Mouse (Mus musculus) hindbrain, embryonic 12.5 days (tissue): ENCODE measurements around the gene Parp16. TPM values are rescaled to one million over a fixed set of nuclear protein-coding genes. Genes with fewer than 3 reads are reported as not detected.
A peak's percentile ranks its signal among the peaks of the same experiment; 100 is the strongest.
"Not testable (repeated sequence)": the region's sequence is repeated elsewhere in the genome, so short reads cannot be mapped to it uniquely, and the experiment has no call there.

Experiments
- ATAC-seq: fragments of 200-750 bp; cut with Nextera tagmentation; 2 replicates; pipeline ENCODE4 v1.8.0; 2017; ENCODE audit warnings: moderate TSS enrichment; ENCODE audit not compliant: low FRiP score
- H3K27ac ChIP-seq: fragments of 300-500 bp; sonication (generic); 2 replicates; pipeline ENCODE4 v1.5.1; 2016; ENCODE audit warnings: mild to moderate bottlenecking
- H3K27me3 ChIP-seq: fragments of 300-500 bp; sonication (generic); 2 replicates; pipeline ENCODE4 v1.6.1; 2016; ENCODE audit warnings: mild to moderate bottlenecking
- H3K36me3 ChIP-seq: fragments of 300-500 bp; sonication (generic); 2 replicates; pipeline ENCODE4 v1.6.1; 2016; ENCODE audit warnings: mild to moderate bottlenecking
- H3K4me1 ChIP-seq: fragments of 300-500 bp; sonication (generic); 2 replicates; pipeline ENCODE4 v1.6.1; 2016
- H3K4me2 ChIP-seq: fragments of 300-500 bp; sonication (generic); replicated peaks from 2 replicates; pipeline ENCODE4 v1.6.1; 2016; ENCODE audit warnings: mild to moderate bottlenecking
- H3K4me3 ChIP-seq: fragments of 300-500 bp; sonication (generic); 2 replicates; pipeline ENCODE4 v1.5.1; 2016; ENCODE audit warnings: mild to moderate bottlenecking
- H3K9ac ChIP-seq: fragments of 300-500 bp; sonication (generic); 2 replicates; pipeline ENCODE4 v1.6.1; 2016; ENCODE audit warnings: mild to moderate bottlenecking, moderate library complexity
- H3K9me3 ChIP-seq: fragments of 300-500 bp; sonication (generic); replicated peaks from 2 replicates; pipeline ENCODE4 v1.6.1; 2016; ENCODE audit warnings: mild to moderate bottlenecking
- WGBS: fragments of 180-500 bp; shearing (Covaris S2); methylation state at CpG from one replicate; pipeline ENCODE4 v1.1.7; 2016; 5-methylcytosine and 5-hydroxymethylcytosine counted together
- polyA plus RNA-seq: library from polyadenylated mRNA; unstranded; fragments of >200 nt; fragmentation: Nextera tagmentation; extraction: Ambion mirVana; gene quantifications from 2 replicates; pipeline ENCODE4 v1.2.1, GENCODE M21; 2016

The Parp16 gene
- polyA plus RNA-seq, 1 experiment from 2014 or later = 5.8 TPM

DNA sequence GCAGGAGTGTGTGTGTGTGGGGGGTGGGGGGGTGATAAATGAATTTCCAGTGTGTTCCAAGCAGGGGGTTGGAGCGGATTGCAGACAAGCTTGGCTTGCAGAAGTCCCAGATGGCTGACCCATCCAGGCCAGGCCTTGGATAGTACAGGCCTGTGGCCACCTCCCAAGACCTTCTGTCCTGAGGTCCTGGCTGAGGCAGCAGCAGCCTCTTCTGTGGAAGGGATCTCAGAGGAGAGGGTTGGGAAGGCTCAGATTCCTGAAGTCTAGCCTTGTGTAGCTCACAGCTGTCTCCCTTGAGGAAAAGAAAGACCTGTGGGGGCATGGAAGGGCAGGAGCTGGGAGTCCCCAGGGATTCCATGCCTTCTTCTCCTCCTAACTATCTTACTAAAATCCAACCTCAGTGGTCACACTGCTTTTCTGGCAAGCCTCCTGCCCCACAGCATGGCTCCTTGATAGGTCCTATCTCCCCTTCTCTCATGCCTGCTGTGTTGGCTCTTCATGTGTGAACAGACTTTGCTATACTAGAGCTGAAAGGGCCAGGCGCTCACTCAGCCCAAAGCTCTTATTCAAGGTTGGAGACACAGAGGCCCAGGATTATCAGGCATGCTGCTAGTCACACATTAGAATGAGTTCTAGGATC is 66.6 kb downstream of the Parp16 start:
- Histone ChIP-seq H3K27me3 (0 out of 2 replicates have a peak, but pooled peaks cover 2% of the 10 kb centered on the region), H3K36me3 (no peaks in the 10 kb centered on the region), H3K9ac (no peak overlapping the region), H3K4me2 (no peak overlapping the region), H3K27ac (no peak overlapping the region), H3K9me3 (no peaks in the 10 kb centered on the region), H3K4me3 (no peak overlapping the region), H3K4me1 (0 out of 2 replicates have a peak, but pooled peaks cover 8% of the 10 kb centered on the region)
- ATAC-seq = no peak
- WGBS = 95% methylated on average over 2 of the region's 2 CpGs

DNA sequence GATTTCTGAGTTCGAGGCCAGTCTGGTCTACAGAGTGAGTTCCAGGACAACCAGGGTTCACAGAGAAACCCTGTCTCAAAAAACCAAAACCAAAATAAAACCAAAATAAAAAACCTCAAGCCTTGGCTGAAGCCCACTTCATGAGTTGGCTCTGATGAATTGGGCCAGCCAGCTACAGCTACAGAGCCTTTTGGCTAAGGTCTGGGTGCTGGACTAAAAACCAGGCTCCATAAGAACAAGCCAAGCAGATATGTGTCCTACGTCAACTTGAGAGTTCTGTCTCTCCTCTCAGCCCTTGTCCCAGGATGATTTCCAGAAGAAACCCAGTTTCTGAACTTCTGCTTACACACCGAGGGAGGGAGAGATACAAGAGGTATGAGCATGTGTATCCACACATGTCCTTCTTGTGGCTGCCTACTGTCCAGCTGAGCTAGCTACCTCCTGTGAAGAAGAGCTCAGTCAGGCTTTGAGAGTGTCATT is 67.5 kb downstream of the Parp16 start:
- Histone ChIP-seq H3K27ac (no peak overlapping the region), H3K4me3 (no peak overlapping the region), H3K9ac (no peak overlapping the region), H3K36me3 (no peaks in the 10 kb centered on the region), H3K4me2 (no peak overlapping the region), H3K9me3 (no peaks in the 10 kb centered on the region), H3K27me3 (0 out of 2 replicates have a peak, but pooled peaks cover 2% of the 10 kb centered on the region), H3K4me1 (peaks cover 10% of the 10 kb centered on the region)
- whole genome bisulfite sequencing = 90% methylated on average over 3 of the region's 3 CpGs
- no peak for ATAC-seq

DNA sequence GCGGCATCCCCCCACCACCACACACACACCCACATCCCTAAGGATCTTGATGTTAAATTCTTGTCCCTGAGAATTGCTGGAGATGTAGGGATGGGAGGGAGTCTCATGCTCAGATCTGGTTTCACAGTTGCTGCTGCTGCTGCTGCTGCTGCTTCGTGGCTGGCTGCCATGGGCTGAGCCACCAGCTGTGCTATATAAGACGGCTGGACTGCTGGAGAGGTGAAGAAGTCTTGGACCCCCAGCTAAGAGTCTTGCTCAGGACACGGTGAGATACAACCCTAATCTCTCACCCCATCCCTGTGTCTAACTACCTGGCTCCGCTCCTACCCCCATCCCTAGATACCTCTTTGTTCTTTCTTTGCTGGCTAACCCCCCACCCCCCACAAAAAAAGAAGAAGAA is 69.8 kb downstream of the Parp16 start, which contains the start of gene Cilp:
Gene Cilp, plus strand, starts transcription at position 222 of the 400 bp plus-strand sequence.
- H3K9ac ChIP-seq = no peak within 1 kb of the TSS
- H3K4me3 ChIP-seq = no peak within 1 kb of the TSS
- H3K4me2 ChIP-seq = no peak within 1 kb of the TSS
- no peaks in the 10 kb centered on the region for H3K9me3 ChIP-seq
- no peak for ATAC-seq
- 54% methylated on average over 5 of the region's 5 CpGs for WGBS
- peaks cover 19% of the 10 kb centered on the region for H3K4me1 ChIP-seq
- H3K27me3 ChIP-seq = no peaks in the 10 kb centered on the region; the same call in 1 of the 2 replicates
- no peaks in the 10 kb centered on the region for H3K36me3 ChIP-seq
- H3K27ac ChIP-seq = no peak within 1 kb of the TSS

DNA sequence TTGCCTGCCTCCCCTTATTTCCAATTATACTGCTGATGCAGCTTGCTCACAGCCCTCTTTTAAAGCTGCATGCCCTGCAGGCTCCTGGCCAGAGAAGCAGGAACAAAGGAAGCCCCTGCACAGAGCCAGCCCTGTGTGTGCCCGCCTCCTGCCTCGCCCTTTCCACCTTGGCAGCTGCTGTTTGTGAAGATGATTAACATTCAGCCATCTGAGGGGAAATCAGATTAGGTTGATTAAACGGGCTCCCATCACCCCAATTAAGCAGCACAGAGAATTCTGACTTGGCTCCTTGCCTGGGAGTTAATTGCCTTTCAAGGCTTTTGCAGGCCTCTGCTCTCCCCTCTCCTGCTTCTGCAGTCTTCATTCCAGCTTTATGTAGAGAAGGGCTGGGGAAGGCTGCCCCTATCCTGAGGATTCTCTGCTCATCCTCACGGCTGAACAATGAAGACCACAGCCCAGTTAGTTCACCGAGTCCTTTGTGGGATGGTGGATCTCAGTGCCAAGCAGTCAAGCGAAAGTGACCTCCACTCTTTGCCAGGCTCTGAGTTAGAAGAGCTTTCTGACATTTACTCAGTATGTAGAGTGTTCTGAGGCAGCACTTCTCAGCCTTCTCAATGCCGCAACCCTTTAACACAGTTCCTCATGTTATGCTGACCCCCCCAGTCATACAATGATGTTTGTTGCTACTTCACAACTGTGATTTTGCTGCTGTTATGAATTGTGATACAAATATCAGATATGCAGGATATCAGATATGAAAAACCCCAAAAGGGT is 72.8 kb downstream of the Parp16 start:
- Histone ChIP-seq H3K4me2 (no peak overlapping the region), H3K27me3 (no peaks in the 10 kb centered on the region; the same call in 1 of the 2 replicates), H3K27ac (peak overlapping the region; percentile 83), H3K36me3 (no peaks in the 10 kb centered on the region), H3K9ac (no peak overlapping the region; the same call in 1 of the 2 replicates), H3K9me3 (no peaks in the 10 kb centered on the region), H3K4me3 (no peak overlapping the region), H3K4me1 (peaks cover 19% of the 10 kb centered on the region)
- ATAC-seq = peak; percentile 95
- WGBS = 35% methylated on average over 7 of the region's 7 CpGs

DNA sequence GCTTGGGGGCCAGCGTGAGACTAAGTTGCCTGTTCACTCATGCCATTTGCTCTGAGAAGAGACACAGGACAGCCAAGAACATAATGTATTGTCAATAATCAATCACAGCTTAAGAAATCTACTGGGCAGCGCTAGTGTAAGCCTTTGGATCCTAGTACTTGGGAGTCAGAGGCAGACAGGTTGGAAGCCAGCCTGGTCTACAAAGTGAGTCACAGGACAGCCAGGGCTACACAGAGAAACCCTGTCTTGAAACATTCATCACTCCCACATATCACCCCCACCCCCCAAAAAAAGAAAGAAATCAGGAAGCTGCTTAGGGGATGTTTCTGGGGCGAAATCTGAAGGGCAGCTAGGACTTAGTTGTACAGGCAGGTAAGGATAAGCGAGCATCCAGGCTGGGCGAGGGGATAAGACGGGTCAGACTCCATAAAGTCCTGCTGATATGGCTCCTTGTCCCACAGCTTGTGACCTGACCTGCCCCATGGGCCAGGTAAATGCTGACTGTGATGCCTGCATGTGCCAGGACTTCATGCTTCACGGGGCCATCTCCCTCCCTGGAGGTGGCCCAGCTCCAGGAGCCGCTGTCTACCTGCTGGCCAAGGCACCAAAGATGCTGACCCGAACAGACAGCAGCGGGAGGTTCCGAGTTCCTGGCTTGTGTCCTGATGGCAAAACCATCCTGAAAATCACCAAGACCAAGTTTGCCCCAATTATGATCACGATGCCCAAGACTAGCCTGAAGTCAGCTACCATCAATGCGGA is 78.1 kb downstream of the Parp16 start:
- Histone ChIP-seq H3K4me2 (no peak overlapping the region), H3K36me3 (no peaks in the 10 kb centered on the region), H3K27me3 (no peaks in the 10 kb centered on the region; the same call in 1 of the 2 replicates), H3K27ac (no peak overlapping the region), H3K4me1 (peaks cover 4% of the 10 kb centered on the region), H3K9ac (no peak overlapping the region), H3K9me3 (no peaks in the 10 kb centered on the region), H3K4me3 (no peak overlapping the region)
- ATAC-seq = no peak
- WGBS = 90% methylated on average over 13 of the region's 13 CpGs

DNA sequence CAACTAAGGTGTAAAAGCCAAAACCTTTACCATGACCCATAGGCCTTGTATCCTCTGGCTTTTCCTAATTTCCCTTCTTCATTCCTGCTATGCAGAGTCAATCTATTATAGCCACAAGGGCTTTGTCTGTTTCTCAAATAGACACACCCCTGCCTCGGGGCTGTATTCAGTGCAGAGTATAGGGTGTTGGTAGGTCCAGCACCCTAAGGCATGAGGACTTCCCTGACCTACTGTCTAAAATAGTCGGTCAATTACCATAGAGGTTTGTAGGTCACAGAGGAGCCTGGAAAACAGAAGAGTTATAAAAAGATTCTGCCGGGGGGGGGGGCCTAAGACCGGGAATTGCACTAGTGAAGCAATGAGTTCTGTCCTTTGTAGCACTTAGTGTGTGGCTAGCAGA is 78.7 kb downstream of the Parp16 start:
- H3K9me3 ChIP-seq = no peaks in the 10 kb centered on the region
- H3K9ac ChIP-seq = no peak overlapping the region
- H3K36me3 ChIP-seq = no peaks in the 10 kb centered on the region
- H3K27ac ChIP-seq = no peak overlapping the region
- no peak for ATAC-seq
- no peak overlapping the region for H3K4me2 ChIP-seq
- H3K4me1 ChIP-seq = no peaks in the 10 kb centered on the region
- no peaks in the 10 kb centered on the region; the same call in 1 of the 2 replicates for H3K27me3 ChIP-seq
- 79% methylated on average over 4 of the region's 4 CpGs for WGBS
- H3K4me3 ChIP-seq = no peak overlapping the region

DNA sequence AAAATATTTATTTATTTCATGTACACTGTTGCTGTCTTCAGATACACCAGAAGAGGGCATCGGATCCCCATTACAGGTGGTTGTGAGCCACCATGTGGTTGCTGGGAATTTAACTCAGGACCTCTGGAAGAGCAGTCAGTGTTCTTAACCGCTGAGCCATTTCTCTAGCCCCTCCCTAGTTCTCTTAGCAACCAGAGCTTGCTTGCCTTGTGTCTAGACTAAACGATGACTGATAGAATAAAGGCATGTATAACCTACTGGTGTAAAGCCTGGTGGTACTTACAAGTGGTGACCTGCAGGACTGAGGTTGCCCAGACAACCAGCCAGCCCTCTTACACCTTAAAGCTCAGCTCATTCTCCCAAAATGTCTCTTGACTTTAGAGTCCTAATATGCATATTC is 79.7 kb downstream of the Parp16 start:
- not testable (repeated sequence) for H3K4me1 ChIP-seq, H3K36me3 ChIP-seq, H3K27ac ChIP-seq, H3K4me2 ChIP-seq, H3K9ac ChIP-seq, H3K27me3 ChIP-seq, ATAC-seq, H3K4me3 ChIP-seq, H3K9me3 ChIP-seq
- WGBS = 76% methylated on average over 3 of the region's 3 CpGs

DNA sequence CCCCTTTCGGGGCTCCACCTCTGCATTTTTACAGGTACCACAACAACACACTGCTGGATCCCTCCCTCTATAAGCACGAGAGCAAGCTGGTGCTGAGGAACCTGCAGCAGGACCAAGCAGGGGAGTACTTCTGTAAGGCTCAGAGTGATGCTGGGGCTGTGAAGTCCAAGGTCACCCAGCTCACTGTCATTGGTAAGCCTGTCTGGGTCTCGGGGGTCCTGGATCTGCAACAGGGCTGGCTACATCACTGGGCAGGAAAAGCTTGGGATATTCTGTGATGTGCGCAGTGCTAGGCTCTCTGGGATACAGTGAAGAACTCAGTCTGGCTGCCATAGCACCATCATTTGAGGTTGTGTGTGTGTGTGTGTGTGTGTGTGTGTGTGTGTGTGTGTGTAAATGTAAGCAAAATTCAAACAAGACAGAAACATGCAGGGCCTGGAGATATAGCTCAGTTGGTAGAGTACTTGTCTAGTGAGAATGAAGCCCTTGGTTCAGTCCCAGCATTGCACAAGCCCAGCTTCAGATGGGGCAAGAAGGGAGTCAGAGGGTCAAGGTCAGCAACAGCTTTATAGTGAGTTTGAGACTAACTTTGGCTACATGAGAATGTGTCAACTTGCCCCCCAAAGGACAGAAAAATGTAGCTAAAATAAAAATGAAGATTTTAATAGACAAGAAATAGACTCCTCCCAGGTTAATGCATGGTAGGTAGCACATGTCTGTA is 80.8 kb downstream of the Parp16 start:
- H3K9ac ChIP-seq = no peak overlapping the region
- H3K4me1 ChIP-seq = no peaks in the 10 kb centered on the region
- H3K27me3 ChIP-seq = no peaks in the 10 kb centered on the region
- no peak overlapping the region for H3K4me3 ChIP-seq
- WGBS = 80% methylated on average over 4 of the region's 4 CpGs
- no peak overlapping the region for H3K4me2 ChIP-seq
- H3K9me3 ChIP-seq = no peaks in the 10 kb centered on the region
- ATAC-seq = no peak
- H3K36me3 ChIP-seq = no peaks in the 10 kb centered on the region
- no peak overlapping the region for H3K27ac ChIP-seq

DNA sequence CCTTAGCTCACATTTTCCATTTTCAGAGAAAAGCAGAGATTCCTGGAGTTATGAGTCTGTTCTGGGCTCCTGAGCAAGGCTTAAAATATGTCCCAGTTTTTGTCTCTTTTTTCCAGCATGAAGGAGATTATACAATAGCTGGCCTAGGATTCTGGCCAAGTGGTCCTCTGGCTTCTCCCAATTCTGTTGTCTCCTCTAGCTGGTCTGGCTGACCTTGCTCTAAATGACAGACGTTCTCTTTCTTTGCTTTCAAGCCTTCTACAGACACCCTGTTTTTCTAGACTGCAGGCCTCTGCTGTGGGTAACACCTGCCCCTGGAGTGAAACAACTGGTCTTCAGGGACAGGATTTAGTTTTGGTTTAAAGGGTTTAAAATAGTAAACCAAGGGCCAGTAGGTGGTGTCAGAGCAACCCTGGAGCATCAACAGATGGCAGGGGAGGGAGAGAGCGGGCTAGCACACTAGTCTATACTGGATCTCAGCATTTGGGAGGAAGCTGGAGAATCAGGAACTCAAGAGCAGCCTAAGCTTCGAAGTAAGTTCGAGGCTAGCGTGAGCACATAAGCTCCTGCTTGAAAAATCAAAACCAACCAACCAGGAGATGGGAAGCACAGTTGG is 86.5 kb downstream of the Parp16 start:
- WGBS = 83% methylated on average over 5 of the region's 5 CpGs
- H3K9ac ChIP-seq = 0 out of 2 replicates have a peak overlapping the region, but pooled peaks have one; percentile 18
- ATAC-seq = no peak

DNA sequence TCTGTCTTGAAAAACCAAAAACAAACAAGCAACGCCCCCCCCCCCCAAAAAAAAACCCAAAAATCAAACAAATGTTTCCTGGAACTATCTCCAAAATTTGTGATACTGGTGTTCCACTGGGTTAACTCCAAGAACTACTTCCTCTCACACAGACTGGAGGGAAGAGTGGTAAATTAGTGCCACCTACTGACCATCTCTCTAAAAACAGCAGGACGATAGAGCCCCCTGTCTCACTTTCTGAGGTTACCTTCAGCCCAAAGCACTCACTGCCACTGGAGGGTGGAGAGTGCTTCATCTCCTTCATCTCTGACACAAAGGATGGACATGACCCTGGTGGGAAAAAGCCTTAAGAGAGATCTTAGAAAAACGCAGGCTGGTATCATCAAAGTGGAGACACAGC is 88.1 kb downstream of the Parp16 start:
- Histone ChIP-seq H3K9me3 (no peaks in the 10 kb centered on the region), H3K4me3 (no peak overlapping the region), H3K36me3 (no peaks in the 10 kb centered on the region), H3K4me1 (no peaks in the 10 kb centered on the region), H3K9ac (no peak overlapping the region), H3K4me2 (no peak overlapping the region), H3K27ac (no peak overlapping the region), H3K27me3 (no peaks in the 10 kb centered on the region)
- ATAC-seq = no peak
- WGBS = under 1% methylated on average over 3 of the region's 3 CpGs

More for the DNA sequence above, 86.5 kb downstream of the Parp16 start:
- H3K4me2 ChIP-seq = no peak overlapping the region
- H3K36me3 ChIP-seq = no peaks in the 10 kb centered on the region
- H3K4me3 ChIP-seq = no peak overlapping the region
- H3K9me3 ChIP-seq = no peaks in the 10 kb centered on the region
- no peak overlapping the region for H3K27ac ChIP-seq
- no peaks in the 10 kb centered on the region for H3K4me1 ChIP-seq
- no peaks in the 10 kb centered on the region for H3K27me3 ChIP-seq

DNA sequence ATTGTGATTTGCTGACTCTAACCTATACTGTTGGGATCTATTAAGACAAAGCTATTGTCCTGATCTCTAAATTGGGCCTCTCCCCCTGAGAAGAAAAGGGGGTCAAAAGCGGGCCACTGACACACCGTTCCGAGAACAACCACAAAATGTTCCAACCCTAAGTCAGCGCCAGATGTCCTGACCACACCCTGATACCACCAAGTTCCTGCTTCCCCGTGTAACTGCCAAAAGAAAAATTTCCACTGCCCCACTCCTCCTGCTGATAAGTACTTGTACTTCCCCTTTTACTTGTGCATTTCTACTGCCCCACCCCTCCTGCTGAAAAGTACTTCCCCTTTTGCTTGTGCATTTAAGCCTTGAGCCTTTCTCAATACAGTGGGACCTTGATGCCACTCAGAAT is 93.1 kb downstream of the Parp16 start:
- not testable (repeated sequence) for H3K27ac ChIP-seq, H3K27me3 ChIP-seq, H3K4me2 ChIP-seq, ATAC-seq, H3K36me3 ChIP-seq, H3K9ac ChIP-seq, H3K9me3 ChIP-seq, H3K4me1 ChIP-seq, H3K4me3 ChIP-seq
- WGBS = 88% methylated on average over 5 of the region's 5 CpGs
